Mouse (Mus musculus): ENCODE results near the gene Mup21.

DNA sequence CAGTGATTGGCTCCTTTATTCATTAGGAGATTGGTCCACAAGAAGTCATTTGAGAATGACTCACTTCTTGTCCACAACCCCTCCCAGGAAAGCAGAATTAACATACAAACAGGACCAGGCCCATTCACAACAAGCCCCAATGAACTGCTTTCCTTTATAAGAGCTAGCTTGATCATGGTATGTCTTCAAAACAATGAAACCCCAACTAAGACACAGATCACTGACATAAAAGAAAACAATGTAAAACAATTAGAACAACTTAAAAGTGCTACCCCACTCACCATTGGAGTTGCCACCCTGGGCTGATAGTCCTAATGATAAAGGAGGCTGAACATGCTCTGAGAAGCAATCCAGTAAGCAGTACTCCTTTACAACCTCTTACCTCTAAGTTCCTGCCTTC, 38.1 kb upstream of the Mup21 start:
- TF ChIP-seq CTCF (conservative IDR thresholded peaks at IDR 0.05; ENCODE audit: low read length) (no peak), POU5F1 (IDR thresholded peaks at IDR 0.05; ENCODE audit: borderline replicate concordance, low read length) (no peak)
